Mouse (Mus musculus): Measurements from ENCODE around the gene Zmiz1.

The Zmiz1 gene

GRCm38 (mm10) chr14:25611815-25612698 is 153.1 kb downstream of the Zmiz1 start:
- CTCF ChIA-PET = interaction anchor here in 2 of 4 experiments (0.8 to 1.9 kb wide), 1 partner anchor 34 kb away, joined by 6 to 7 read pairs; no protein-coding TSS in a partner anchor

GRCm38 (mm10) chr14:25613942-25614575 is 155.1 kb downstream of the Zmiz1 start:
- ChIA-PET CTCF (interaction anchor here (0.6 to 1.5 kb wide), 5 partner anchors 32 to 1371 kb away, joined by 3 to 4 read pairs (median 4); no protein-coding TSS in a partner anchor), POLR2A (interaction anchor here in 3 of 4 experiments (0.6 to 1.5 kb wide), 7 partner anchors 8 to 34 kb away, joined by 3 to 6 read pairs (median 3); no protein-coding TSS in a partner anchor)

More at GRCm38 (mm10) chr14:25611815-25612698, 153.1 kb downstream of the Zmiz1 start:
- POLR2A ChIA-PET = interaction anchor here in 3 of 4 experiments (0.6 to 2.4 kb wide), 11 partner anchors 9 to 153 kb away, joined by 3 to 10 read pairs (median 4); partner anchors contain the start of gene Zmiz1 (in 1 of the 3)

GRCm38 (mm10) chr14:25614684-25615083 is 155.7 kb downstream of the Zmiz1 start:
- CTCF ChIA-PET = interaction anchor here in 2 of 4 experiments (1.3 to 1.5 kb wide), 2 partner anchors 32 to 47 kb away, joined by 3 to 4 read pairs; no protein-coding TSS in a partner anchor
- POLR2A ChIA-PET = interaction anchor here in 2 of 4 experiments (0.6 to 1.2 kb wide), 4 partner anchors 8 to 29 kb away, joined by 3 to 9 read pairs (median 6); no protein-coding TSS in a partner anchor

- POLR2A ChIA-PET = interaction anchor here in 2 of 4 experiments (1.3 to 1.8 kb wide), 2 partner anchors 8 to 9 kb away, joined by 4 read pairs; no protein-coding TSS in a partner anchor
- CTCF ChIA-PET = interaction anchor here in 2 of 4 experiments (0.6 to 1.2 kb wide), 3 partner anchors 11 to 31 kb away, joined by 4 to 5 read pairs (median 4); no protein-coding TSS in a partner anchor
Measured at GRCm38 (mm10) chr14:25615602-25616001, 156.6 kb downstream of the Zmiz1 start.

GRCm38 (mm10) chr14:25616009-25616723 is 157.2 kb downstream of the Zmiz1 start:
- POLR2A ChIA-PET = interaction anchor here in 3 of 4 experiments (0.6 to 1.8 kb wide), 4 partner anchors 9 to 688 kb away, joined by 3 to 4 read pairs (median 4); no protein-coding TSS in a partner anchor
- CTCF ChIA-PET = interaction anchor here in 3 of 4 experiments (0.6 to 1.2 kb wide), 4 partner anchors 12 to 49 kb away, joined by 3 to 5 read pairs (median 4); no protein-coding TSS in a partner anchor

- ChIA-PET POLR2A (interaction anchor here in 2 of 4 experiments (0.9 to 1.8 kb wide), 5 partner anchors 10 to 37 kb away, joined by 3 to 4 read pairs (median 3); no protein-coding TSS in a partner anchor), CTCF (interaction anchor here in 2 of 4 experiments (0.9 kb wide), 2 partner anchors 29 to 50 kb away, joined by 3 to 4 read pairs; no protein-coding TSS in a partner anchor)
Measured at GRCm38 (mm10) chr14:25617264-25617663, 158.3 kb downstream of the Zmiz1 start.

GRCm38 (mm10) chr14:25619066-25619762 is 160.2 kb downstream of the Zmiz1 start:
- ChIA-PET POLR2A (interaction anchor here in 1 of 4 experiments (1.2 to 1.5 kb wide), 3 partner anchors 10 to 26 kb away, joined by 3 to 8 read pairs (median 4); no protein-coding TSS in a partner anchor), CTCF (interaction anchor here in 1 of 4 experiments (1.6 kb wide), 1 partner anchor 52 kb away, joined by 3 read pairs; no protein-coding TSS in a partner anchor)

- POLR2A ChIA-PET = interaction anchor here in 2 of 4 experiments (0.9 to 2.3 kb wide), 5 partner anchors 9 to 16 kb away, joined by 3 to 7 read pairs (median 4); no protein-coding TSS in a partner anchor
- CTCF ChIA-PET = interaction anchor here in 1 of 4 experiments (0.6 kb wide), 1 partner anchor 15 kb away, joined by 3 read pairs; no protein-coding TSS in a partner anchor
Measured at GRCm38 (mm10) chr14:25620766-25621165, 161.8 kb downstream of the Zmiz1 start.

- ChIA-PET POLR2A (interaction anchor here (0.7 to 1.9 kb wide), 7 partner anchors 8 to 1130 kb away, joined by 3 to 5 read pairs (median 3); no protein-coding TSS in a partner anchor), CTCF (interaction anchor here in 2 of 4 experiments (1.4 to 2.5 kb wide), 2 partner anchors 22 to 23 kb away, joined by 8 to 9 read pairs; no protein-coding TSS in a partner anchor)
Measured at GRCm38 (mm10) chr14:25623698-25624097, 164.7 kb downstream of the Zmiz1 start.

GRCm38 (mm10) chr14:25624659-25625058 is 165.7 kb downstream of the Zmiz1 start:
- CTCF ChIA-PET = interaction anchor here in 2 of 4 experiments (1.4 to 2.5 kb wide), 2 partner anchors 21 to 22 kb away, joined by 8 to 9 read pairs; no protein-coding TSS in a partner anchor
- POLR2A ChIA-PET = interaction anchor here in 2 of 4 experiments (0.9 to 1.9 kb wide), 2 partner anchors 11 to 12 kb away, joined by 3 to 5 read pairs; no protein-coding TSS in a partner anchor

GRCm38 (mm10) chr14:25627599-25628255 is 168.7 kb downstream of the Zmiz1 start:
- POLR2A ChIA-PET = interaction anchor here in 3 of 4 experiments (0.5 to 1.9 kb wide), 9 partner anchors 8 to 63 kb away, joined by 3 to 6 read pairs (median 3); no protein-coding TSS in a partner anchor

GRCm38 (mm10) chr14:25628448-25629099 is 169.6 kb downstream of the Zmiz1 start:
- ChIA-PET POLR2A (interaction anchor here in 2 of 4 experiments (0.6 to 4.5 kb wide), 3 partner anchors 13 to 21 kb away, joined by 3 to 15 read pairs (median 6); no protein-coding TSS in a partner anchor), CTCF (interaction anchor here (0.5 to 2.1 kb wide), 5 partner anchors 18 to 132 kb away, joined by 3 to 13 read pairs (median 6); no protein-coding TSS in a partner anchor)

More at GRCm38 (mm10) chr14:25627599-25628255, 168.7 kb downstream of the Zmiz1 start:
- CTCF ChIA-PET = interaction anchor here (0.6 to 2.1 kb wide), 4 partner anchors 18 to 133 kb away, joined by 3 to 13 read pairs (median 6); no protein-coding TSS in a partner anchor

GRCm38 (mm10) chr14:25629866-25630606 is 171.1 kb downstream of the Zmiz1 start:
- POLR2A ChIA-PET = interaction anchor here in 2 of 4 experiments (0.7 to 4.5 kb wide), 12 partner anchors 9 to 312 kb away, joined by 3 to 15 read pairs (median 3); no protein-coding TSS in a partner anchor
- CTCF ChIA-PET = interaction anchor here (0.5 to 3.4 kb wide), 3 partner anchors 16 to 226 kb away, joined by 4 to 20 read pairs (median 6); no protein-coding TSS in a partner anchor
